ENCODE assay signal across 8 mouse cellular contexts in the genomic region with DNA sequence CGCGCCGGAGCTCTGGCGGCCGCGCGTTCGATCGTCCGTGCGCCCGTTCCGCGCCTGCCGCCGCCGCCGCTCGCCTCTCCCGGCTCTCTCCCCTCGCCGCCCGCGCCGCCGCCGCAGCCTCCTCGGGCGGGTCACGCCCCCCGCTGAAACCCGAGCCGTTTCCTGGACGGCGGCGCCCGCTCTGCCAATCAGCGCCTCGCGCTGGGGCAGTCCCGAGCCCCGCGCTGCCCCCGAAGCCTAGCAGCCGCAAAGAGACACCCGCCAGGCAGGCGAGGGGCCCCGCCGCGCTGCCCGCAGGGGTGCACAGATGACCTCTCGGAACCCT.
DNase-seq lines count a peak whose midpoint lies in the region; ATAC-seq lines count a peak whose summit lies in the region.

No protein-coding gene starts in this region.

- DNase-seq in cerebellum, adult 11 months, result peak; percentile 14
- peak; percentile 82 for DNase-seq in embryo, embryonic 11.5 days (ENCODE audit: low read depth, low spot score)
- DNase-seq in heart, adult 11 months, result peak; percentile 99
- DNase-seq in neural tube, embryonic 10.5 days (ENCODE audit: extremely low spot score, low spot score), result peak; percentile 92
- DNase-seq in thymus, postnatal 0 days (ENCODE audit: low spot score), result peak; percentile 28

- H3K9ac ChIP-seq in intestine, embryonic 15.5 days, result peak overlapping the region; percentile 84
- 0 out of 2 replicates have a peak overlapping the region, but pooled peaks have one; percentile 48 for H3K9ac ChIP-seq in liver, embryonic 12.5 days

- H3K36me3 ChIP-seq in intestine, embryonic 15.5 days, result no peaks in the 10 kb centered on the region
- no peaks in the 10 kb centered on the region for H3K36me3 ChIP-seq in liver, embryonic 12.5 days

- no peaks in the 10 kb centered on the region for H3K9me3 ChIP-seq in intestine, embryonic 15.5 days
- no peaks in the 10 kb centered on the region for H3K9me3 ChIP-seq in liver, embryonic 12.5 days (replicated peaks)

- under 1% methylated on average over 40 of the region's 52 CpGs for WGBS in intestine, embryonic 15.5 days
- under 1% methylated on average over 51 of the region's 52 CpGs for WGBS in liver, embryonic 12.5 days (ENCODE audit: insufficient replicate concordance)

- H3K4me2 ChIP-seq in intestine, embryonic 15.5 days (replicated peaks), result peak overlapping the region; percentile 89
- H3K4me2 ChIP-seq in liver, embryonic 12.5 days, result peak overlapping the region; percentile 56

- H3K27me3 ChIP-seq in intestine, embryonic 15.5 days (replicated peaks), result no peaks in the 10 kb centered on the region
- H3K27me3 ChIP-seq in liver, embryonic 12.5 days (replicated peaks), result peaks cover 79% of the 10 kb centered on the region

- H3K4me1 ChIP-seq in intestine, embryonic 15.5 days (replicated peaks), result peaks cover 9% of the 10 kb centered on the region
- peaks cover 5% of the 10 kb centered on the region; the same call in 1 of the 2 replicates for H3K4me1 ChIP-seq in liver, embryonic 12.5 days

- no peak for ATAC-seq in cerebellum, adult (ENCODE audit: insufficient number of reproducible peaks, low FRiP score, low TSS enrichment)
- ATAC-seq in intestine, embryonic 15.5 days, result peak; percentile 92
- ATAC-seq in liver, embryonic 12.5 days, result peak; percentile 67

- peak overlapping the region; percentile 83 for H3K4me3 ChIP-seq in intestine, embryonic 15.5 days (replicated peaks)
- peak overlapping the region; percentile 56 for H3K4me3 ChIP-seq in liver, embryonic 12.5 days

- peak overlapping the region; percentile 88 for H3K27ac ChIP-seq in intestine, embryonic 15.5 days
- peak overlapping the region; percentile 45 for H3K27ac ChIP-seq in liver, embryonic 12.5 days

Comparison
In these comparisons a context has a peak if more than half of its experiments do, and no peak if none do; other contexts are left out.
1. DNase-seq: peak in every context shown above with its lines; median percentile 99 in heart, adult 11 months; 92 in neural tube, embryonic 10.5 days; 82 in embryo, embryonic 11.5 days; 28 in thymus, postnatal 0 days; 14 in cerebellum, adult 11 months.